Comparison of ENCODE assay signal across 9 mouse cellular contexts in the genomic region with DNA sequence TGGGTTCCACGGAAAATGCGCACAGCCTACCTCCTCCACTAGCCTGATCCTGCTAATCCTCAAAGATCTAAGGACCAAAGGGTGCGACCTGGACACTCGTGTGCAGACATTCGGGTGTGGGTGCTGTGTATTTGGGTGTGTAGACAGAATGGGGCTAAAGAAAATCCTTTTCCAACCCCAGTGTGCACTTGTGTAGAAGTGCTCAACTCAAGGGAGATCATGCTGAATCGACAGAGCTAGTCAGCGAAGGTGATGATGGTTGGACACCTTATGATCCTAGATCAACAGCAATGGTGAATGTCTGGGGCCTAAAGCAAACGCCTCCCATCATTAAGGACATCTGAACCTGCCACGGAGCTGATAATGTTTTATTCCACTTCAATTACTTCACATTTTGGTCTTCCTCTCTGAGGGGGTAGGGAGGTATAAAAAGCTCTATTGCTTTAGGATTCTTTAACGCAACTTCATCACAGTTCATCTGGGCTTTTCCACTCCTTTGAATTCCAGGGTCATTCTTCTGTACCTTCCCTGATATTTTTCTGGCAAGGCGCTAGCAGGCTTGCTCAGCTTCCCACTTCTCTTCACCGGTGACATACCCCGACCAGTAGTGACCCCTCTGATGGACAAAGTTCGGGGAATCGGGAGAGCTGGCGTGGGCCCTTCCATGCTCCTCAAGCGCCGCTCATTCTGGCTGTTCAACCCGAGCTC. TPM values are rescaled to one million over a fixed set of nuclear protein-coding genes. Genes with fewer than 3 reads are reported as not detected.
DNase-seq lines count a peak whose midpoint lies in the region; ATAC-seq and TF ChIP-seq lines count a peak whose summit lies in the region.
"Had no signal": no experiment of that assay in that cellular context is flagged by ENCODE, and none has a peak within 500 bp of the region (broad histone marks: within the 10 kb centered on the region; RNA-seq: fewer than 3 reads in every experiment).

No protein-coding gene starts in this region.

- no peak for DNase-seq in kidney, adult 2 months
- no peak for DNase-seq in kidney, adult 11 months
- no peak for DNase-seq in hindbrain, embryonic 11.5 days (ENCODE audit: low spot score)
- DNase-seq in T-cell, adult 2 months (ENCODE audit: low spot score), result no peak
- DNase-seq in kidney, postnatal 25 days, result no peak
- DNase-seq: kidney, postnatal 4 days had no signal

- H3K4me1 ChIP-seq in kidney, adult 2 months (ENCODE audit: control insufficient read depth, insufficient read depth, low read length), result no peaks in the 10 kb centered on the region
- H3K4me1 ChIP-seq in bone marrow, adult 2 months (ENCODE audit: control insufficient read depth, insufficient read depth, low read length), result no peaks in the 10 kb centered on the region; the same call in 1 of the 2 replicates
- H3K4me1 ChIP-seq in hindbrain, embryonic 11.5 days (replicated peaks; ENCODE audit: control insufficient read depth, insufficient read depth, low read length), result no peaks in the 10 kb centered on the region; the same call in 1 of the 2 replicates
- H3K4me1 ChIP-seq in midbrain, embryonic 13.5 days (replicated peaks), result peaks cover 34% of the 10 kb centered on the region

- no peaks in the 10 kb centered on the region for H3K36me3 ChIP-seq in kidney, adult 2 months (ENCODE audit: control insufficient read depth, insufficient read depth, low read length)
- no peaks in the 10 kb centered on the region for H3K36me3 ChIP-seq in hindbrain, embryonic 11.5 days (ENCODE audit: control insufficient read depth, insufficient read depth, low read length)
- H3K36me3 ChIP-seq in midbrain, embryonic 13.5 days, result no peaks in the 10 kb centered on the region; the same call in 1 of the 2 replicates

- H3K27me3 ChIP-seq in kidney, adult 2 months (replicated peaks; ENCODE audit: control insufficient read depth, insufficient read depth, low read length), result no peaks in the 10 kb centered on the region
- H3K27me3 ChIP-seq in hindbrain, embryonic 11.5 days (ENCODE audit: control insufficient read depth, insufficient read depth, low read length), result no peaks in the 10 kb centered on the region
- H3K27me3 ChIP-seq in midbrain, embryonic 13.5 days, result no peaks in the 10 kb centered on the region

- H3K9me3 ChIP-seq in hindbrain, embryonic 11.5 days (ENCODE audit: control insufficient read depth, low read length), result no peaks in the 10 kb centered on the region
- H3K9me3 ChIP-seq in midbrain, embryonic 13.5 days, result no peaks in the 10 kb centered on the region

- H3K4me2 ChIP-seq in hindbrain, embryonic 11.5 days (replicated peaks; ENCODE audit: low read depth, low read length), result peak overlapping the region; percentile 90
- H3K4me2 ChIP-seq in midbrain, embryonic 13.5 days (replicated peaks), result peak overlapping the region; percentile 68

- no peak for ATAC-seq in hindbrain, embryonic 11.5 days (ENCODE audit: low FRiP score)
- ATAC-seq in midbrain, embryonic 13.5 days, result no peak
- ATAC-seq in CD4-positive, CD25-positive, alpha-beta regulatory T cell, adult 4 months, result no peak

- 40% methylated on average over 19 of the region's 19 CpGs for whole genome bisulfite sequencing in kidney, adult 2 months
- WGBS in bone marrow, adult 2 months, result 43% methylated on average over 19 of the region's 19 CpGs
- WGBS in hindbrain, embryonic 11.5 days, result 21% methylated on average over 19 of the region's 19 CpGs
- 16% methylated on average over 19 of the region's 19 CpGs for WGBS in midbrain, embryonic 13.5 days

- TF ChIP-seq POLR2A in kidney, adult 2 months (IDR thresholded peaks at IDR 0.05; ENCODE audit: low read depth, low read length), result no peak
- no peak for TF ChIP-seq POLR2A in bone marrow, adult 2 months (IDR thresholded peaks at IDR 0.05; ENCODE audit: borderline replicate concordance, control insufficient read depth, low read depth, low read length)

- H3K4me3 ChIP-seq in kidney, adult 2 months (ENCODE audit: insufficient read depth, low read depth, low read length), result peak overlapping the region; percentile 67
- H3K4me3 ChIP-seq in bone marrow, adult 2 months (replicated peaks; ENCODE audit: control insufficient read depth, low read depth, low read length), result peak overlapping the region; percentile 85
- H3K4me3 ChIP-seq in hindbrain, embryonic 11.5 days (ENCODE audit: low read depth, low read length), result peak overlapping the region; percentile 58
- peak overlapping the region; percentile 62 for H3K4me3 ChIP-seq in midbrain, embryonic 13.5 days (replicated peaks)

- H3K27ac ChIP-seq in kidney, adult 2 months (ENCODE audit: insufficient read depth, low read depth, low read length), result peak overlapping the region; percentile 72; the same call in 1 of the 2 replicates
- H3K27ac ChIP-seq in bone marrow, adult 2 months (ENCODE audit: control insufficient read depth, insufficient read depth, low read depth, low read length, poor library complexity), result peak overlapping the region; percentile 86
- peak overlapping the region; percentile 97 for H3K27ac ChIP-seq in hindbrain, embryonic 11.5 days (ENCODE audit: low read depth, low read length)
- peak overlapping the region; percentile 94 for H3K27ac ChIP-seq in midbrain, embryonic 13.5 days

- TF ChIP-seq CTCF in kidney, adult 2 months (conservative IDR thresholded peaks at IDR 0.05; ENCODE audit: insufficient read depth, insufficient read length, low read depth, low read length), result no peak
- no peak for TF ChIP-seq CTCF in bone marrow, adult 2 months (IDR thresholded peaks at IDR 0.05; ENCODE audit: control insufficient read depth, insufficient read depth, low read length)

- H3K9ac ChIP-seq in hindbrain, embryonic 11.5 days (ENCODE audit: low read depth, low read length), result peak overlapping the region; percentile 91
- peak overlapping the region; percentile 80 for H3K9ac ChIP-seq in midbrain, embryonic 13.5 days (replicated peaks)

RNA-seq across cellular contexts. Expression of gene 1700056E22Rik, which starts 1.3 kb away (rescaled TPM):
- 0.63 and 0.91 TPM in 2 replicates for polyA plus RNA-seq in kidney, adult 2 months (2012; rRNA removed)
- polyA plus RNA-seq in bone marrow, adult 2 months (2011; ENCODE audit: insufficient read depth, insufficient read length, low replicate concordance, missing spikeins), result not detected in 2 replicates
- polyA plus RNA-seq in hindbrain, embryonic 11.5 days (2014; fragmentation: Nextera tagmentation; extraction: Ambion mirVana), result 1.9 and 2.2 TPM in 2 replicates
- polyA plus RNA-seq in midbrain, embryonic 13.5 days (2015; fragmentation: Nextera tagmentation; extraction: Ambion mirVana), result 0.94 and 1.6 TPM in 2 replicates
- polyA plus RNA-seq in CD4-positive, CD25-positive, alpha-beta regulatory T cell, adult 4 months (2017; shearing (Covaris generic)), result under 1 TPM in 1 of 2 experiments, not detected in 1; 0.94 TPM

RNA-seq across cellular contexts. Expression of gene Dusp10, which starts 19.7 kb away (rescaled TPM):
- polyA plus RNA-seq in kidney, adult 2 months (2012; rRNA removed), result 3.7 and 5.3 TPM in 2 replicates
- 3.5 and 7.9 TPM in 2 replicates for polyA plus RNA-seq in bone marrow, adult 2 months (2011; ENCODE audit: insufficient read depth, insufficient read length, low replicate concordance, missing spikeins)
- polyA plus RNA-seq in hindbrain, embryonic 11.5 days (2014; fragmentation: Nextera tagmentation; extraction: Ambion mirVana), result 6.5 and 7.2 TPM in 2 replicates
- 5.7 and 6.1 TPM in 2 replicates for polyA plus RNA-seq in midbrain, embryonic 13.5 days (2015; fragmentation: Nextera tagmentation; extraction: Ambion mirVana)
- 10 to 100 TPM; 17.7 to 21.3 TPM for polyA plus RNA-seq in CD4-positive, CD25-positive, alpha-beta regulatory T cell, adult 4 months (2017; shearing (Covaris generic))
